Mouse (Mus musculus) naive thymus-derived CD4-positive, alpha-beta T cell, adult 5 months (primary cell): ENCODE data around the gene Olfr544. TPM values are rescaled to one million over a fixed set of nuclear protein-coding genes. Genes with fewer than 3 reads are reported as not detected.

ENCODE experiments used
- polyA plus RNA-seq: library from polyadenylated mRNA; unstranded; fragments of 100-300 nt; shearing (Covaris generic); gene quantifications from one replicate; pipeline ENCODE4 v1.2.1, GENCODE M21; 2017

Olfr544 gene
- 0.14 TPM for polyA plus RNA-seq

DNA sequence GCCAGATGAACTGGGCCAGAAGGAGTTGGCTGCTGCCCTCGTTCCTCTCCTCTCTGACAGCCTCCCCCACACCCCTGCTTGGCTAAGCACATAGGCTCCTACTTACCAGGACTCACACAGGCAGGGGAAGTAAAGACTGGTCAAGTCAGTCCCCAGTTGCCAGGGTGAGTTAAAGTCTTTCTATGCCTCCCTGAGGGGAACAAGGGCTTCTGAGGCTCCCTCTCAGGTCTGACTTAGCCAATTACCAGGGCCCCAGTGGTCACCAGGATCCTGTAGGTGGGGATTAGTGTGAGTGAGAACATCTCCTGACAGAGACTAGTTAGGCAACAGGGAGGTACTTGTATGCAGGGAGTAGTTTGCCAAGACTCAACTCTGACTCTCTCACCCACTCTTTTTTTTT lies at the start of gene Olfr544:
TSS of gene Olfr544 (minus strand) at position 153 of the 400 bp plus-strand sequence.

DNA sequence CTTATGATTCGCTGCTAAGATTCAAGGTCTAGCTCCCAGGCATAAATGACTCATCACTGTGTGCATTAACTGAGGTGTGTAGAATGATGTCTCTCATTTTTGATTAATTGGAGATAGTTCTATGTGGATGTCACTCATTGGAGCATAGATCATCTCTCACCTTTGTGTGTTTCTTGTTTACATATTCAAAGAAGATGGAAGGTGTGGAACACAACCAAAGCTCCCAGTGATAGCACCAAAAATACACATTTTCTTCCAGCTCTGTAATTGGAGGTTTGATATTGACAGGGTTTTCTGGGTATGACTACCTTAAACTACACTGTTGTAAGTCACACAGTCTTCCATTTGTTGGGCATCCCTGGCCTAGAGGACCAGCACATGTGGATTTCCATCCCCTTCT lies 46.3 kb upstream of the Olfr544 start, which contains the start of gene Olfr547:
TSS of gene Olfr547 (plus strand) at position 301 of the 400 bp plus-strand sequence.

DNA sequence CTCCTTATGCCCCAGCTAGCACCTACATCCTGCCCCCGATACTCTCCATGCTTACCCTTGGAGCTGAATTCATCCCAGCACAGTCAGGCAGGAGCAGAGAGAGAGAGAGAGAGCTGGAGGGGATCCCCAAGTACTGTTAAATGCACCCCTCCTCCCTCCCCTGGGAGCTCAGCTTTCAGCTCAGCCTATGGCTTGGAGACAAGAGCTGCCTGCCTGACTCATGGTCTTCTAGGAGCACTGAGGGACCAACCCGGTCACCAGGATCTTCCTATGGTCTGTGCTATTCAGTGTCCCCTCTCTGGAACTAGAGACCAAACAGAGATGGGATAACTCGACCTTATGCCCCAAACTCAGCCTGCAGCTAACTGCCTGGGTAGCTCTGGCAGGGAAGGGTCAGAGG lies 11.4 kb upstream of the Olfr544 start, which contains the start of gene Olfr545:
TSS of gene Olfr545 (minus strand) at position 101 of the 400 bp plus-strand sequence.

DNA sequence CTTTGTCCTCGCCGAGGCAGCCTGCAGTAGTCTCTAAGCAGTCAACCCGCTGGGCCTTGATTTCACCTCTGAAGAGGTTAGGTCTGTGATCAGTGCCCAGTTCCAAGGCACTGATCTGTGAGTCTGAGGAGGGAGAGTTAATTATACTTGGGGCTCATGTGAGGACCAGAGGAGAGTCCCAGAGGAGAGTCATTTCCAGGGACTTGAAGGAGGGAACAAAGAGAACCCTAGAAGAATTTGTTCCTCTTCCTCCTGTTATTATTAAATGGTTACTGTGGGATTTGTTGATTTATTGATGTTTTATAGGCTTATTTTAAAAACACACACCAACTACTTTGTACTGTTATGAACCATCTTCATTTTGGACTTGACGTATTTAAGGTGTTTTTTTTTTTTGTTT lies 6.5 kb downstream of the Olfr544 start, which contains the start of gene Olfr543:
TSS of gene Olfr543 (minus strand) at position 101 of the 400 bp plus-strand sequence.

DNA sequence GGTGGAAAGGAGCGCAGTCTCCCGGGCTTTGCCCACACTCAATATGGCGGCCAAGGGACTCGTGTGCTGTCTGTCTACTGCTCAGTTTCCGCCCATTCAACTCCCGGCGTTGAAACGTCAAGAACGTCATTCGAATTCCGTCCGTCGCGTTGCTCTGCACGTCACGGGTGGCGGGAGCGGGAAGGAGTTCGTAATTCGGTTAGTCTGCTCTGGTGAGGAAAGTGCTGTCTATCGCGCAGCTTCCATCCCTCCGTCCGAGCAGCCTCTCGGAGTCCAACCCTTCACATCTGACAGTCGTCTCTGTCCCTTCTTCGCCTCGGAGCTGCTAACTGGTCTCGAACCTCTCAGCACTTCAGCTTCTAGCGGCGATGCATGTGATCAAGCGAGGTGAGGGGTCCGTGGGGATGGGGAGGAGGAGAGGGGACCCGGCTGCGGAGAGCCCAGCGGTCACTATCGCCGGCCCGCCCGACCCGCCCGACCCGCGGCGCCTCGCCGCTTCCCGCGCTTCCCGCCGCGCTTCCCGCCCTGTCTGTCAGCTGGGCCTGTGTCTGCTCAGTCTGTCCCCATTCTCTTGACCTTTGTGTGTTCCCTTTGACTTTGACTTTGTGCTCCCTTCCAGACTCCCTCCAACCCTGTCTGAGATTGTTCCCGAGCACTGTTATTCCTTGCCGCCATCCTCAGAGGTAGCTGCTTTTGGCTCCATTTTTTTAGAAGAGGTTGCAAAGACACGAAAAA lies 46.3 kb downstream of the Olfr544 start, which contains the start of gene Rrm1:
TSS of gene Rrm1 (plus strand) at position 39 of the 735 bp plus-strand sequence.

Other genes with a start within 250 kb of the Olfr544 start
- 432 TPM for gene Rhog, start 232.3 kb downstream of the Olfr544 start, polyA plus RNA-seq
- gene Stim1, start 220.5 kb downstream of the Olfr544 start, polyA plus RNA-seq, result 194 TPM
- gene Rrm1, start 46.6 kb downstream of the Olfr544 start, polyA plus RNA-seq, result 28.8 TPM
- gene Olfr543, start 6.6 kb downstream of the Olfr544 start, polyA plus RNA-seq, result not detected
- gene Olfr545, start 11.3 kb upstream of the Olfr544 start, polyA plus RNA-seq, result not detected
- gene Olfr547, start 46.4 kb upstream of the Olfr544 start, polyA plus RNA-seq, result not detected
- gene Olfr548-ps1, start 52.6 kb upstream of the Olfr544 start, polyA plus RNA-seq, result not detected
- not detected for gene Olfr549, start 61.6 kb upstream of the Olfr544 start, polyA plus RNA-seq
- 28.9 TPM for gene Trim21, start 77.2 kb upstream of the Olfr544 start, polyA plus RNA-seq
- not detected for gene Olfr550, start 83.1 kb upstream of the Olfr544 start, polyA plus RNA-seq
- not detected for gene Olfr551, start 103.6 kb upstream of the Olfr544 start, polyA plus RNA-seq
- gene Olfr552, start 109.5 kb upstream of the Olfr544 start, polyA plus RNA-seq, result not detected
- gene Olfr553, start 129.9 kb upstream of the Olfr544 start, polyA plus RNA-seq, result not detected
- gene Olfr554, start 150.1 kb upstream of the Olfr544 start, polyA plus RNA-seq, result 0.30 TPM
- not detected for gene Olfr555, start 170.5 kb upstream of the Olfr544 start, polyA plus RNA-seq
- not detected for gene Olfr556, start 176.6 kb upstream of the Olfr544 start, polyA plus RNA-seq
- gene Trim68, start 199.0 kb upstream of the Olfr544 start, polyA plus RNA-seq, result 10.0 TPM
- gene Olfr557, start 207.6 kb upstream of the Olfr544 start, polyA plus RNA-seq, result not detected
- not detected for gene Olfr558, start 213.9 kb upstream of the Olfr544 start, polyA plus RNA-seq
- gene Olfr33, start 230.8 kb upstream of the Olfr544 start, polyA plus RNA-seq, result not detected
- gene Olfr559, start 239.2 kb upstream of the Olfr544 start, polyA plus RNA-seq, result not detected